Mouse (Mus musculus) leukemia stem cell, adult 10-12 weeks (primary cell): ENCODE measurements around the gene Fancg. TPM values are rescaled to one million over a fixed set of nuclear protein-coding genes. Genes with fewer than 3 reads are reported as not detected.

ENCODE experiments used
- polyA plus RNA-seq: library from polyadenylated mRNA; stranded (reverse); fragments of >175 nt; gene quantifications from 2 replicates; pipeline ENCODE4 v1.2.3, GENCODE M21; 2012; ENCODE audit warnings: low replicate concordance

Fancg gene
- 6.0 and 12.1 TPM in 2 replicates for polyA plus RNA-seq

DNA sequence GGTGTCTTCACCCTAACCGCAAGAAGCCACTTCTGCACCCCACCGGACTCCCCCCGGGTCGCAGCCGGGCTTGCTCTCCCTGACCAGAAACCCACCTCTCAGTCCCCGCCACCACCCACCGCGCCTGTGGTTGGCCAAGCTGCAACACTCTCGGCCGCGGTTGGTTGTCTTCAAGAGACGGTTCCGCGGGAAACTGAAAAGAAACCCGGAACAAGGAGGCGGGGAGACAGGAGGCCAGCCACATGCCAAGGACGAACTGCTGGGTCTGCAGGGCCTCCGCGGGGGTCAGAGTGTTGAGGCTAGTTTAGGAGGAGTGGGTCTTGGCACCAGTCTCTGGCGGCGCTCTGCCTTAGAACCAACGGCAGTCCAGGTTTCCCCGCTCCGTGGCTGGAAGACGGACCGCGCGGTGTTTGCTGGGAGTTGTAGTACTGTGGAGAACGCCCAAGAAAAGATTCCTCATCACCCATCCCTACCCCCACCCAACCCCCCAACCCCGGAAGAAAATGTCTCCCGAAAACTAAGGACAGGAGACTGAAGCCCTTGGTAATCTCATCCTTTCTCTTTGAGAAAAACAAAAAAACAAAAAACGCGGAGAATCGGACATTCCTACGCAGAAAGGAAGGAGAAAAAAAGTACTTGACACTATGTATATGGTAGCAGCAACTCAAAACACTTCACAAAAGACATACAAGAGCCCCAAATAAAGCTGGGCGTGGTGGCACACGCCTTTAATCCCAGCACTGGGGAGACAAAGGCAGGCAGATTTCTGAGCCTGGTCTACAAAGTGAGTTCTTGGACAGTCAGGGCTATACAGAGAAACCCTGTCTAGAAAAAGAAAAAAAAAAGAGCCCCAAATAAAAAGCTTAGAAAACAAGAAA is at the start of gene Fancg:
Gene Fancg (minus strand): TSS at position 346 of the 878 bp plus-strand sequence.

DNA sequence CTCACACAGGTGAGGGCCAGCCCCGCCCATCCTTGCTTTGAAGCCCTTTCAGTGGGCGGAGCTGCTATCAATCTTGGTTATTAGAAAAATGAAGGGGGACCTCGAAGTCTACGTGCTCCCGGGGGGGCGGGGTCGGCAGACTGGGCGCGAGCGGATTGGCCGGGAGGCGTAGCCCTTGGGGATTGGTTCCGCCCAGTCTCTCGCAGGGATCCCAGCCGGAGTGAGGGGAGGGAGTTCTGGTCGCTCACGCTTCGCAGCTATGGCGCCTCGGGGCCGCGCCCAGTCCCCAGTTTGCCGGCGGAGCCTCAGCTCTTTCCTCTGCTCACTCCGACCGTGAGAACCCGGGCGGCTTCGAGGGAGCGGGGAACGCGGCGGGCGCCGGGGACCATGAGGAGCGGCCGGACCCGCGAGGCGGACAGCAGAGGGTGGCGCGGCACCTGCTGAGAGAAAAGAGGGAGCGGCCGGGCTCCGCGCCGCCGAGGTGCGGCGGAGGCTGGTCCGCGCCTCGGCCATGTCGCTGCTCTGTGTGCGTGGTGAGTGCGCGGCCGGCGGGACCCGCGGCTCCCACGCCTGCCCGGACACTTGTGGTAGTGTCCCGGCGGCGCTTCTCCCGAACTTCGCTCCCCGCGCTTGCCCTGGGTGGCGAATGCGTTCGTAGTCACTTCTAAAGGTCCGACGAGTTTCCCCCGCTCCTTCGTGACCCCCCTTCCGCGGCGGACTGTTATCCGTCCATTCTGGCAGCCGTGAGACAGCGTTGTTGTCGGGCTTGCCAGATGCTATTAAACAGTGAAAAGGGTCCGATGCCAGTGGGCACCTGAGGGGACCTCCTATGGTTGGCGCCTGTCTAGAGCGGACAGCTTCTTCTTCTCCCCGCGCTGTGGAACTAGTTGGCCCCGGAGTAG is 48.7 kb upstream of the Fancg start, which contains the start of gene Unc13b:
Gene Unc13b (plus strand): TSS at position 201 of the 902 bp plus-strand sequence.

DNA sequence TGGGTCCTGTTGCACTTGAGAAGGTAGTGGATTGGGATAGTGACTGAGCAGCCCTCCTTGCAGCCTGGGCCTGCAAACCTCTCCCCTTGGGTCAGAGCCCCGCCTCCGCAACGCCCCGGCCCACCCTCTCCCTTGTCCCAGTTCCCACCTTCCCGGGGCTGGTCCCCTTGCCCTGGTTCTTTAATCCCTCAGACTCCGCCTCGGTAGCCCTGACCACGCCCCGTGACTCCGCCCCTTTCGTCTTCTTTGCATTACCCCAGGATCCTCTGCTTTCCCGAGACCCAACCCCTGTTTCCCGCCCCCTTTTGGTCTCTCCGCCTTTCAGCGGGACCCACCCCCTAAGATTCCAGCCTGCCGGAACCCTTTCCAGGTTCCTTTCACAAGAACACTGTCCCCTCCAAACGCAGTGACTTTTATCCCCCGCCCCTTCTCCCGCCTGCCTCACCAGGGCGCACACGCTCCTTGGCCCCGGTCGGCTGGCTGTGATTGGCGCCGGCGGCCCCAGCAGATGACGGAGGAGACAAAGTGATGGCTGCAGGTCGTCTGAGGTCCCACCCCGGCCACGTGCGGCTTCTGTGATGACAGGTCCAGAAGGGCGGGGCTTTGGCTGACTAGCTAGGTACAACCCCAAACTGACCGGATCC is 35.5 kb upstream of the Fancg start, which contains the start of gene Fam214b:
Gene Fam214b (minus strand): TSS at position 562 of the 644 bp plus-strand sequence.

DNA sequence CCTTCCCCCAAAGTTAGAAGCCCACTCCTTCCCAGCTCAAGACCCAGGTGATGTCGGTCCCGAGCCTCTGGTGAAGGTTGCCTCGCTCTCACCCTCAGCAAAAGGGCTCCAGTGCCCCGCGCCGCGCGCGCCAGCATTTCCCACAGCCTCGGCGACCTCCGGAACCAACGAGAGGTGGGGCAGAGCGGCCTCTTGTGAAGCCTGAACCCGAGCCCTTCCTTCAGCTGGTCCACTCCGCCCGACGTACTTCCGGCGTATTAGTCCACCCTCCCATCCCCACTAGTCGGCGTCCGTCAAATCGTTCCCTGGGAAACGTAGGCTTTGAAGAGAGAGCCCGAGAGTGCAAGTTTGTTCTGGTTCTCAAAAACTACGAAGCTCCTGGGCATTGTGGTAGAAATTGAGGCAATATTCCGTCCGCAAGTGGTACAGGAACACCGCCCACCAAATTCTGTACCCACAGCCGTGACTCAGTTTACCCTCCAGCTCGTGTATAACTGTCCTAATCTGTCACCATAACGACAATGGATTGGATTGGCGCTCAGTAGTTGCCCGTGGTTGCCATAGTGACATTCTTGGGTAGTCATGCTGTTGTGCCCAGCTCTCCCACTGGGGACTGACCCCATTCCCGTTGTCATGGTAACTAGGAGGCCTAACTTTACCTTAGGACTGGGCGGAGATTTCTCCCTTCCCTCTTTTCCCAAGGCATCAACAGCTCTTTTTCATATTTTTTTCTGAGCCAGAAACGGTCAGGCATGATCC is 21.1 kb upstream of the Fancg start, which contains the start of gene Stoml2:
Gene Stoml2 (minus strand): TSS at position 474 of the 759 bp plus-strand sequence.

GRCm38 (mm10) chr4:43025084-43025960 is 15.0 kb upstream of the Fancg start, which contains the start of gene Pigo:
Gene Pigo (minus strand): TSS chr4:43025819.

DNA sequence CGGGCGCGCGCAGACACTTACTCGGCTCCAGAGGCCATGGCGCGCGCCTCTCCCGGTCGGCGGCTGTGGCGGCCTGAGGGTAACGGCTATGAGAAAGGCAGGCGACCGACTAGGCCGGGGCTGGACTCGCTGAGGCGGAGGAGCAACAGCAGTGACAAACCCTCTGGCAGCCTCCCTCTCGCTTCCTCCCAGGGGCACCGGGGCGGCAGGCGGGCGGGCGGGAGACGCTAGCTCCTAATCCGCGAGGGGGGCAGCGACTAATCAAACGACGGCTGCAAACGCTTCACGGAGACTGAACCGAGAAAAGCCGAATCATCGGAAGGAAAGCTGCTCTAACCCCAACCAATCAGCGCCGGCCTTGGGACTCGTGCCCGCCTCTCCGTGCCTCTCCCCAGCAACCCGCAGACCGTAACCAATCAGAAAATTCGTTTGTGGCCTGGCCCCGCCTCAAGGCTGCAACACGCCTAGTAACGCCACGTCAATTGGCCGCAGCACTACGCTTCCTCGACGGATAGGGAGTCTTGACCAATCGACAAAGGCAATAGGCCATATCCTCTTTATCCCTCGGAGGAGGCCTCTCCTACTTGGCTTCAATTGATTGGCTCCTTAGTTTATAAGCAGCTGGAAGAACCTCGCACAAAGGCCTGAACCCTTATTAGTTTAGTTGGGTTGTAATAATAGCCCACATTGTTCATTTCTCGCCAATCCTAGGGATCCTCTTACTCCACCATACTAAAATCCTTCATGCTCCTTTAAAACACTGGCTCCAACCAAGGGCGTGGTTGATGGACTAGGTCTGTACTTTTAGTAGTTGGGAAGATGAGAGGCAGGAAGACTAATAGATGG is 9.9 kb downstream of the Fancg start, which contains the start of gene Vcp:
Gene Vcp (minus strand): TSS at position 367 of the 846 bp plus-strand sequence.

GRCm38 (mm10) chr4:42969304-42969703 is 41.0 kb downstream of the Fancg start, which contains the start of gene 1700022I11Rik:
Gene 1700022I11Rik (plus strand): TSS chr4:42969604.

Other genes starting within 250 kb of the Fancg start
- 11.3 TPM in 1 of 2 replicates, not detected in the other for gene Ccl21a, start 236.5 kb downstream of the Fancg start, polyA plus RNA-seq
- not detected in 2 replicates for gene Fam205a1, start 156.6 kb downstream of the Fancg start, polyA plus RNA-seq
- gene Gm12394, start 153.7 kb downstream of the Fancg start, polyA plus RNA-seq, result not detected in 2 replicates
- gene Fam205c, start 136.3 kb downstream of the Fancg start, polyA plus RNA-seq, result not detected in 2 replicates
- 0.08 and 0.27 TPM in 2 replicates for gene Phf24, start 93.8 kb downstream of the Fancg start, polyA plus RNA-seq
- 3.8 and 6.3 TPM in 2 replicates for gene Dnajb5, start 60.7 kb downstream of the Fancg start, polyA plus RNA-seq
- not detected in 2 replicates for gene 1700022I11Rik, start 40.9 kb downstream of the Fancg start, polyA plus RNA-seq
- gene Vcp, start 10.0 kb downstream of the Fancg start, polyA plus RNA-seq, result 212 TPM in 2 replicates
- 14.3 and 29.6 TPM in 2 replicates for gene Pigo, start 15.3 kb upstream of the Fancg start, polyA plus RNA-seq
- 119 and 202 TPM in 2 replicates for gene Stoml2, start 21.2 kb upstream of the Fancg start, polyA plus RNA-seq
- gene Fam214b, start 35.7 kb upstream of the Fancg start, polyA plus RNA-seq, result 33.3 and 36.9 TPM in 2 replicates
- 0.35 TPM in 1 of 2 replicates, not detected in the other for gene Unc13b, start 48.4 kb upstream of the Fancg start, polyA plus RNA-seq